Mouse (Mus musculus): ENCODE measurements around the gene Mrps17. TPM values are rescaled to one million over a fixed set of nuclear protein-coding genes. Genes with fewer than 3 reads are reported as not detected.

Gene Mrps17
- polyA plus RNA-seq, 1 experiment from 2014 or later, result 223 TPM

DNA sequence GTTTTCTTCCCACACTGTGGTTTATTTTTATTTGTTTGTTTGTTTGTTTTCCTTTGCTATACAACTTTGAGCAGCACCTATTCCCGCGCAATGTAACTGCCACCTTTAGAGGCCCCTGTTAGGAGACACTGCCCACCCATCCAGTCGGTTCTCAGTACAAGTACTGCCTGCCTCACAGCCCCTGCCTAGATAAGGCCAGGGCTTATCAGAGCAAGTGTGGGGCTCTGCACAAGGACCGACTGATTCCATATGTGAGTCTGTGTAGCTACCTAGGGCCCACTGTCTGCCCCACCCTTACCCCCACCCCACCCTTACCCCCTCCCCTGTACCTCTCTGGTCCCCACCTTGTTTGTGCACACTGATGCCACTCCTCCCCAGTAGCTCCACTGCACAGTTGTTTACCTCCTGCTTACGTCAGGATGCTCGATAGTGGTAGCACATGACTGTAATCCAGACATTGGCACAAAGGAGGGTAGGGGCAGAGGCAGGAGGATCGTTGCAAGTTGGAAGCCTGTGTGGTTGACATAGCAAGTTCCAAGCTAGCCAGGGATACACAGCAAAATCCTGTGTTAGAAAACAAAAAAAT lies 27.7 kb downstream of the Mrps17 start:
- Histone ChIP-seq H3K27me3 (no peaks in the 10 kb centered on the region), H3K27ac (no peak overlapping the region), H3K9me3 (no peaks in the 10 kb centered on the region), H3K9ac (no peak overlapping the region), H3K4me3 (no peak overlapping the region), H3K36me3 (peaks cover 74% of the 10 kb centered on the region), H3K4me1 (no peaks in the 10 kb centered on the region), H3K4me2 (no peak overlapping the region)
- WGBS, result 88% methylated on average over 7 of the region's 7 CpGs
- no peak for ATAC-seq (ENCODE audit: insufficient number of reproducible peaks, insufficient read depth, low FRiP score, low TSS enrichment, low read depth)

DNA sequence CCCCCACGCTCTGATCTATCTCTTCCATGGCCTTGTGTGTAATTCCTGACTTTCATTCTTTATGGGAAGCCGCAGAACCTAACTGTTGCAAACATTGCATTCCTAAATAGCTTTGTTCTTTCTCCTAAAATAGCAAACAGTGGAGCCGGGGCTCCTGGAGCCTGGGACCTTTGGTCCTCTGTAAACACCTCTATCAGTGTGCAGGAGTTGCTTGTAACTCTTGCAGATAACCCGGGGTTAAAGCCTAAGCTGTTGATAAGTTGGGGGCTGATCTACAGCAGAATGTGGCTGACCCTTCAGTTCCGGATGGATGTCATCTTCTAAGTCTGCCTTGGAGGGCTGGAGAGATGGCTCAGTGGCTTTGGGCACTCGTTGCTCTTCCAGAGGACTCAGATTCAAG lies 28.8 kb downstream of the Mrps17 start:
- H3K4me3 ChIP-seq, result no peak overlapping the region
- no peak for ATAC-seq (ENCODE audit: insufficient number of reproducible peaks, insufficient read depth, low FRiP score, low TSS enrichment, low read depth)
- WGBS, result 77% methylated on average over 6 of the region's 6 CpGs
- H3K27me3 ChIP-seq, result no peaks in the 10 kb centered on the region
- H3K9me3 ChIP-seq, result no peaks in the 10 kb centered on the region
- no peak overlapping the region for H3K4me2 ChIP-seq
- H3K27ac ChIP-seq, result no peak overlapping the region
- peaks cover 84% of the 10 kb centered on the region for H3K36me3 ChIP-seq
- no peaks in the 10 kb centered on the region for H3K4me1 ChIP-seq
- H3K9ac ChIP-seq, result no peak overlapping the region

DNA sequence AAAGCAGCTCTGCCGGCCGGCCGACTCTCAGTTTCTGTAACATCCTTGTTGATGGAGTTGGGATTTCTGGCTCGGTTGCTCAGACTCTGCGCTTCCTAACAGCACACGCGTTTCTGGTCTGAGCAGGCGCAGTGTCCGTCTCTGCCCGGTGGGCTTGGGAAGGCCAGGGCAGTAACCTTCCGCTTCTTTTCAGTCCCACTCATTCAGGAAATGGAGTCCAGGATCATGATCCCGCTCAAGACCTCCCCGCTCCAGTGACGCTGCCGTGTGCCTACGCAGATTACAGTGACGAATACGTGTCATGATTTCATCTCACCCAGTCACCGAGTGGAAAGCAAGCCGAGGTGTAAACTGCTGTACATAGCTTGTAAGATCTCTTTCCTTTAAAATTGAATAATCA lies 41.6 kb downstream of the Mrps17 start:
- Histone ChIP-seq H3K9ac (no peak overlapping the region), H3K36me3 (peaks cover 51% of the 10 kb centered on the region), H3K9me3 (no peaks in the 10 kb centered on the region), H3K27ac (no peak overlapping the region), H3K27me3 (no peaks in the 10 kb centered on the region), H3K4me2 (no peak overlapping the region), H3K4me1 (peaks cover 7% of the 10 kb centered on the region), H3K4me3 (no peak overlapping the region)
- WGBS, result 91% methylated on average over 20 of the region's 20 CpGs
- ATAC-seq (ENCODE audit: insufficient number of reproducible peaks, insufficient read depth, low FRiP score, low TSS enrichment, low read depth), result no peak

DNA sequence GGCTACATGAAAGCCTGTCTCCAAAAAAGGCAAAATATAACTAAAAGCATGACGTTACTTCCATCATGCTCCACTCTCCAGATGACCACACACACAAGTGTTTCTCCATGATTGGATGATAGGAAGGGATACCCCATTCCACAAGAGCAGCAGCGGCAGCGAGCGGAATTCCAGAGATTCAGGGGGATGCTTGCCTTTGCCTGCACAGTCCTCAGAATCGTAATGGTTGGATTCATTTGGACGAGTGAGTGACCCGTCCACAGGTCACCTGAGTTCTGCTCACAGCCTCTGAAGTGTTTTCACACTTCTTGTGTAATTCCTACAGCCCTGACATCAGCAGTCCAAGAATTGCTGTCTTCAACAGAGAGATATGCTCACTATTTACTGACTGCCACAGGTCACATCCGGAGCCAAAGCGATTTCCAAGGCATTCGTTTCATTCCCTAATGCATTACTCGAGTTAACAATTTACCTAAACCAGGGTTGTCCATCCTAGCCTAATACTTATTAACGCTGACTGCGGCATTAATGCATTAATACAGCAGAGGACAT lies 44.7 kb downstream of the Mrps17 start:
- Histone ChIP-seq H3K27ac (no peak overlapping the region), H3K4me2 (no peak overlapping the region), H3K9me3 (no peaks in the 10 kb centered on the region), H3K36me3 (peaks cover 40% of the 10 kb centered on the region), H3K4me1 (peaks cover 13% of the 10 kb centered on the region), H3K4me3 (no peak overlapping the region), H3K9ac (no peak overlapping the region), H3K27me3 (no peaks in the 10 kb centered on the region)
- ATAC-seq (ENCODE audit: insufficient number of reproducible peaks, insufficient read depth, low FRiP score, low TSS enrichment, low read depth), result no peak
- 88% methylated on average over 13 of the region's 13 CpGs for WGBS

DNA sequence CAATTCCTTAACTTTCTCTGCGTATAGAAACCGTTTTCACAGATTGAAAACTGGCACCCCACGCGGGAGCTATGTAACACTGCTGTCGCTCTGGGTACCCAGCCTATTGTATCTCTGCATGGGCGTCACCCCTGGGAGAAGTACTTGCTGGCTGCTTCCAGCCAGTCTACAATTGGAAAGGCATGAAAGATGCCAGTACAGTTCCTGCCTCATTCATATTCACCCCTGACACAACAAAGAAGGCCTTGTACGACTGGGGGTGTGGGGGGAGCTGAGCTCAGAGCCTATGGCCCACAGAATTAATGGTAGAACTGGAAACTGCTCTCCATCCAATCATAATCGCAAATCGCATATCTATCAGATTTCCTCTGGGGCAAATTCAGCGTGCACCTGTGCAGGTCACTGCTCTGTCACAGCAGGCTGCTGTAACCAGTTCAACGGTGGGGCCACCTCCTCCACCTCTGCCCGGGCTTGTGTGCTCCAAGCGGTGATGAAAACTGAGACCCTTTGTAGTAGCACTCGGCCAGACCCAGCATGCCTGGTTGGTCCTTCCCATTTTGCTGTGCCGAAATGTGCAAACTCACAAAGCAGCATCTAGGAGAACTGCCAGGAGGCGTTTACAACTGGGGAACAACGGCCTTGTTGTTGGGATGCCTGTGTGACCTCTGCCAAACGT lies 46.7 kb downstream of the Mrps17 start:
- Histone ChIP-seq H3K9ac (peak overlapping the region; percentile 6; the same call in 1 of the 2 replicates), H3K4me1 (peaks cover 13% of the 10 kb centered on the region), H3K36me3 (peaks cover 36% of the 10 kb centered on the region), H3K4me2 (no peak overlapping the region), H3K4me3 (no peak overlapping the region), H3K27me3 (no peaks in the 10 kb centered on the region), H3K27ac (peak overlapping the region; percentile 85), H3K9me3 (no peaks in the 10 kb centered on the region)
- ATAC-seq (ENCODE audit: insufficient number of reproducible peaks, insufficient read depth, low FRiP score, low TSS enrichment, low read depth), result peak; percentile 84
- WGBS, result 33% methylated on average over 18 of the region's 18 CpGs

DNA sequence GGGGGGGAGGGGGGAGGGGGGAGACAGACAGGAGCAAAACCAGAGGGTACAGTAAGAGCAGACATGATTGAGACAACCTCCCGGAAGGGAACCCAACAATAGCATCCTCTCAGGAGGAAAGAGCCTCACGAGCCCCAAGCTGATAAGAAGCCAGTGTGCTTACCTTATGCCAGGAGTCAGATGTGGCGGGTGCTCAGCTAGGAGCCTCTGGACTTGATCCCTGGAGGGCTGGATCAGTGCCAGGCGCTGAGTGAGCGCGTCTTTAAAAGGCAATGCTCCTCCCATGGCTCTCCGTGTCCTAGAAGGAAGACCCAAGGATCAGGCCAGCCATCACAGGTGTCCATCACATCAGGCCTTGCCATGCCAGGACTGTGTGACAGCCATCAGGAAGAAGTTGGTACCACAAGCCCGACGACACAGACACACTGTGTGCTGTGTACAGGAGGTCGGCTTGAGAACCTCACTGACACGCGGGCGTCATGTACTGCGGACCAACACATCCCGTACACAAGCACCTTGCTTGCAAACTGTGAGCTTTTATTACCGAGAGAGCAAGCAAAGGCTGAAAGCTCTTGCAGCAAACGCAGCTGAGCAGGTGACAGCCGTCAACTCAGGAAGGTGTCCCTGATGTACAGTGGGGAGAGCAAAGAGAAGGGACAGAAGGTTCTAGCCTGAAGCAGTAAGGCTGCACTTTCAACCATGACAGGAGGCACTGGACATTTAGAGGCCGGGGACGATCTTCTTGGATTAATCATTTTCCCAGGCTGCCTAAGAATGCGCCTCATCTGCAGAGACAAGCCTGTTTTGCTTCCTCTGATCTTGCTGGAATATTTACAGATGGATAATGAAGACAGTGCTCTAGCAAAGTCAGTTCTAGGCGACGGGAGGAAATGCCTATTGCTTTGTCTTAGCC lies 55.4 kb downstream of the Mrps17 start:
- H3K9me3 ChIP-seq, result no peaks in the 10 kb centered on the region
- H3K9ac ChIP-seq, result no peak overlapping the region
- H3K27me3 ChIP-seq, result no peaks in the 10 kb centered on the region
- no peak overlapping the region for H3K4me2 ChIP-seq
- no peak for ATAC-seq (ENCODE audit: insufficient number of reproducible peaks, insufficient read depth, low FRiP score, low TSS enrichment, low read depth)
- WGBS, result 85% methylated on average over 23 of the region's 23 CpGs
- H3K36me3 ChIP-seq, result peaks cover 31% of the 10 kb centered on the region
- no peaks in the 10 kb centered on the region for H3K4me1 ChIP-seq
- H3K27ac ChIP-seq, result no peak overlapping the region
- H3K4me3 ChIP-seq, result no peak overlapping the region

Other genes starting within 250 kb of the Mrps17 start
- 63.9 and 66.3 TPM in 2 replicates for gene Sfswap, start 214.3 kb upstream of the Mrps17 start, polyA plus RNA-seq (2015; fragmentation: Nextera tagmentation; extraction: Ambion mirVana)
- 3.6 and 3.9 TPM in 2 replicates for gene Mmp17, start 131.3 kb upstream of the Mrps17 start, polyA plus RNA-seq (2015; fragmentation: Nextera tagmentation; extraction: Ambion mirVana)
- gene Zfp11, start 45.4 kb upstream of the Mrps17 start, polyA plus RNA-seq (2015; fragmentation: Nextera tagmentation; extraction: Ambion mirVana), result 6.0 and 7.5 TPM in 2 replicates
- gene Sept14, start 7.0 kb upstream of the Mrps17 start, polyA plus RNA-seq (2015; fragmentation: Nextera tagmentation; extraction: Ambion mirVana), result not detected in 2 replicates
- gene Nipsnap2, start 9.6 kb downstream of the Mrps17 start, polyA plus RNA-seq (2015; fragmentation: Nextera tagmentation; extraction: Ambion mirVana), result 112 and 113 TPM in 2 replicates
- gene Psph, start 72.0 kb downstream of the Mrps17 start, polyA plus RNA-seq (2015; fragmentation: Nextera tagmentation; extraction: Ambion mirVana), result 30.3 and 33.7 TPM in 2 replicates
- gene Sumf2, start 131.5 kb downstream of the Mrps17 start, polyA plus RNA-seq (2015; fragmentation: Nextera tagmentation; extraction: Ambion mirVana), result 64.6 and 81.4 TPM in 2 replicates
- gene Chchd2, start 172.0 kb downstream of the Mrps17 start, polyA plus RNA-seq (2015; fragmentation: Nextera tagmentation; extraction: Ambion mirVana), result 929 and 951 TPM in 2 replicates
- gene Zbed5, start 180.2 kb downstream of the Mrps17 start, polyA plus RNA-seq (2015; fragmentation: Nextera tagmentation; extraction: Ambion mirVana), result 8.7 and 9.0 TPM in 2 replicates
- 0.24 and 0.39 TPM in 2 replicates for gene Phkg1, start 183.1 kb downstream of the Mrps17 start, polyA plus RNA-seq (2015; fragmentation: Nextera tagmentation; extraction: Ambion mirVana)
- gene Nupr1l, start 193.0 kb downstream of the Mrps17 start, polyA plus RNA-seq (2015; fragmentation: Nextera tagmentation; extraction: Ambion mirVana), result 5.6 and 8.1 TPM in 2 replicates
- gene Vkorc1l1, start 226.5 kb downstream of the Mrps17 start, polyA plus RNA-seq (2015; fragmentation: Nextera tagmentation; extraction: Ambion mirVana), result 27.6 and 27.7 TPM in 2 replicates